Mouse (Mus musculus) ES-Bruce4 (cell line): ENCODE results near the gene Ddx56. TPM values are rescaled to one million over a fixed set of nuclear protein-coding genes. Genes with fewer than 3 reads are reported as not detected.
A peak's percentile ranks its signal among the peaks of the same experiment; 100 is the strongest.

Experiments
- H3K27ac ChIP-seq: 2 replicates; pipeline ENCODE4 v1.5.1; 2012; ENCODE audit warnings: low read length, inconsistent platforms; ENCODE audit not compliant: insufficient read depth
- H3K27me3 ChIP-seq: 2 replicates; pipeline ENCODE4 v1.6.1; 2012; ENCODE audit warnings: mild to moderate bottlenecking, low read length, inconsistent platforms; ENCODE audit not compliant: control insufficient read depth, poor library complexity, insufficient read depth, severe bottlenecking
- H3K36me3 ChIP-seq: 2 replicates; pipeline ENCODE4 v1.6.1; 2012; ENCODE audit warnings: inconsistent platforms, mild to moderate bottlenecking, low read length, moderate library complexity; ENCODE audit not compliant: control insufficient read depth, poor library complexity, insufficient read depth, severe bottlenecking
- H3K4me1 ChIP-seq: one replicate; pipeline ENCODE4 v1.8.1; 2011; ENCODE audit warnings: low read length; ENCODE audit not compliant: control insufficient read depth, insufficient read depth
- H3K4me3 ChIP-seq: 2 replicates; pipeline ENCODE4 v1.5.1; 2011; ENCODE audit warnings: low read depth, mild to moderate bottlenecking, low read length
- H3K9ac ChIP-seq: 2 replicates; pipeline ENCODE4 v1.6.1; 2012; ENCODE audit warnings: low read depth, mild to moderate bottlenecking, inconsistent platforms; ENCODE audit not compliant: poor library complexity, severe bottlenecking
- H3K9me3 ChIP-seq: replicated peaks from 2 replicates; pipeline ENCODE4 v1.6.1; 2012; ENCODE audit warnings: mild to moderate bottlenecking, low read length, inconsistent platforms; ENCODE audit not compliant: control insufficient read depth, poor library complexity, insufficient read depth, severe bottlenecking
- CTCF ChIP-seq: IDR thresholded peaks from one replicate; pipeline ENCODE4 v1.8.1; 2011; ENCODE audit warnings: low read depth, low read length
- EP300 ChIP-seq: IDR thresholded peaks from 2 replicates; pipeline ENCODE4 v1.6.1; 2011; ENCODE audit warnings: low read depth, low read length; ENCODE audit not compliant: insufficient read depth
- POLR2A ChIP-seq: IDR thresholded peaks from one replicate; pipeline ENCODE4 v1.8.1; 2011; ENCODE audit warnings: low read length; ENCODE audit not compliant: insufficient read depth
- polyA plus RNA-seq: library from polyadenylated mRNA; stranded (reverse); fragments of >200 nt; gene quantifications from 2 replicates; pipeline ENCODE4 v1.2.4, GENCODE M21; 2011; ENCODE audit warnings: low read depth; ENCODE audit not compliant: missing spikeins, insufficient read depth, insufficient read length

The Ddx56 gene
- polyA plus RNA-seq, 1 experiment: 60.4 TPM

GRCm38 (mm10) chr11:6299435-6299834, 31.9 kb upstream of the Ddx56 start:
- Histone ChIP-seq H3K9me3 (no peaks in the 10 kb centered on the region; the same call in 1 of the 2 replicates), H3K4me3 (no peak overlapping the region), H3K27ac (no peak overlapping the region), H3K36me3 (peaks cover 56% of the 10 kb centered on the region), H3K4me1 (no peaks in the 10 kb centered on the region), H3K27me3 (no peaks in the 10 kb centered on the region), H3K9ac (no peak overlapping the region)
- TF ChIP-seq EP300 (no peak), POLR2A (no peak), CTCF (no peak)

- Histone ChIP-seq H3K36me3 (peaks cover 38% of the 10 kb centered on the region), H3K9ac (no peak overlapping the region), H3K9me3 (no peaks in the 10 kb centered on the region), H3K27ac (no peak overlapping the region), H3K4me1 (no peaks in the 10 kb centered on the region), H3K4me3 (no peak overlapping the region), H3K27me3 (no peaks in the 10 kb centered on the region)
- TF ChIP-seq CTCF: no peak
- no peak for TF ChIP-seq POLR2A
- no peak for TF ChIP-seq EP300
Measured at GRCm38 (mm10) chr11:6296077-6296476, 28.5 kb upstream of the Ddx56 start.

GRCm38 (mm10) chr11:6294632-6295031, 27.1 kb upstream of the Ddx56 start:
- no peaks in the 10 kb centered on the region for H3K4me1 ChIP-seq
- no peak overlapping the region for H3K4me3 ChIP-seq
- H3K27ac ChIP-seq: no peak overlapping the region
- H3K36me3 ChIP-seq: peaks cover 30% of the 10 kb centered on the region
- TF ChIP-seq EP300 (no peak), POLR2A (no peak), CTCF (no peak)
- no peaks in the 10 kb centered on the region for H3K9me3 ChIP-seq
- no peak overlapping the region for H3K9ac ChIP-seq
- H3K27me3 ChIP-seq: no peaks in the 10 kb centered on the region

GRCm38 (mm10) chr11:6293601-6294000, 26.0 kb upstream of the Ddx56 start:
- TF ChIP-seq CTCF: no peak
- no peak for TF ChIP-seq EP300
- TF ChIP-seq POLR2A: no peak
- H3K27ac ChIP-seq: no peak overlapping the region

GRCm38 (mm10) chr11:6292988-6293349, 25.4 kb upstream of the Ddx56 start:
- Histone ChIP-seq H3K27ac (no peak overlapping the region), H3K4me3 (no peak overlapping the region; the same call in 1 of the 2 replicates)

More at GRCm38 (mm10) chr11:6293601-6294000, 26.0 kb upstream of the Ddx56 start:
- no peak overlapping the region for H3K4me3 ChIP-seq
- H3K9me3 ChIP-seq: no peaks in the 10 kb centered on the region
- no peaks in the 10 kb centered on the region for H3K4me1 ChIP-seq
- H3K9ac ChIP-seq: no peak overlapping the region
- H3K27me3 ChIP-seq: no peaks in the 10 kb centered on the region
- H3K36me3 ChIP-seq: peaks cover 20% of the 10 kb centered on the region

GRCm38 (mm10) chr11:6292116-6292987, 24.8 kb upstream of the Ddx56 start:
- Histone ChIP-seq H3K4me1 (no peaks in the 10 kb centered on the region), H3K27ac (peak overlapping the region; percentile 74), H3K36me3 (peaks cover 8% of the 10 kb centered on the region), H3K27me3 (no peaks in the 10 kb centered on the region), H3K4me3 (peak overlapping the region; percentile 90), H3K9ac (peak overlapping the region; percentile 56), H3K9me3 (no peaks in the 10 kb centered on the region)
- TF ChIP-seq CTCF (no peak), EP300 (peak; percentile 20; the same call in 1 of the 2 replicates)

More at GRCm38 (mm10) chr11:6292988-6293349, 25.4 kb upstream of the Ddx56 start:
- TF ChIP-seq POLR2A (no peak), EP300 (no peak), CTCF (no peak)
- H3K4me1 ChIP-seq: no peaks in the 10 kb centered on the region
- peaks cover 14% of the 10 kb centered on the region for H3K36me3 ChIP-seq
- H3K27me3 ChIP-seq: no peaks in the 10 kb centered on the region
- no peaks in the 10 kb centered on the region for H3K9me3 ChIP-seq
- H3K9ac ChIP-seq: no peak overlapping the region
